Mouse (Mus musculus): ENCODE measurements at regions not wholly inside any gene's neighbourhood (a gene's known extent, or its start where the extent isn't known, plus 50 kb on each side); places are given as distances from the start of the nearest gene placed in this dataset.

DNA sequence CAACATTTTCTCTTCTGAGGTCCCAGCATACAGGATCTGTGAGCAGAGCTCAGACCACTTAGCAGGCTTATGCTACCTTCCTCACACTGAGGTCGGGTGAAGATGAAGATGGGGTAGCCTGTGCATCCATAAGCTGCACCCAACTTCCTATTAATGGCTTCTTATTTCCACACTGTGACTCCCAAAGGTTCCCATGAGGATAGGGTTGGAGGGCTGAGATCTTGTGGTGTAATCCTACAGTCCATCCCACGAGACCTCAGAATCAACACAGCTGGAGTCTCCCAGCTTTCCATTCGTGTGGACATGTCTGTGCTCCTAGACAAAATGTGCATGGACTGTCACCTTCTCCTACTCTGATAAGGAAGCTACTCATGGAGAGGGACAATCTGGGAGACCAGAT lies 80.0 kb upstream of the Cd93 start:
- Histone ChIP-seq H3K4me1 (replicated peaks; ENCODE audit: control insufficient read depth, insufficient read depth, low read length) (no peaks in the 10 kb centered on the region), H3K27me3 (ENCODE audit: control insufficient read depth, insufficient read depth, low read length) (no peaks in the 10 kb centered on the region), H3K9ac (ENCODE audit: low read depth, low read length) (no peak overlapping the region), H3K27ac (ENCODE audit: low read depth, low read length) (no peak overlapping the region), H3K9me3 (ENCODE audit: control insufficient read depth, low read length) (no peaks in the 10 kb centered on the region), H3K36me3 (ENCODE audit: control insufficient read depth, insufficient read depth, low read length) (no peaks in the 10 kb centered on the region), H3K4me3 (ENCODE audit: low read depth, low read length) (no peak overlapping the region), H3K4me2 (replicated peaks; ENCODE audit: low read depth, low read length) (no peak overlapping the region)
- ATAC-seq (ENCODE audit: low FRiP score) (no peak), DNase-seq (ENCODE audit: low spot score) (no peak)
- WGBS, result 78% methylated on average over 3 of the region's 3 CpGs

DNA sequence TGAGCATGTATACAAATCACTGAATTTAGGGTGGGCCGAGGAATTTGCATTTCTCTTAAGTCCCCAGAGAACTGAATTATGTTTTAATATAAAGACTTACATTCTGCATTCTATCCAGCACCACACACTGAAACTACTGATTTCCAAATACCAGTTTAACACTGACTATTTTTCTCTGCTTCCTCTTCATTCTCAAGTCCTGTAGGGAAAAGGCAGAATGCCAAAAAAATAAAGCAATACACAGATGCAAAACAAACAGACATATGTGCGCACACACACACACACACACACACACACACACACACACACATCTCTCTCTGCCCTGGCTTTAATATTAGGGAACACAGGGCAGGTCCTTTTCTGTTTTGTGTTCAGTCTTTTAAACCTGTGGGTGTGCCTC lies 79.6 kb upstream of the Cd93 start:
- Histone ChIP-seq H3K4me2 (replicated peaks; ENCODE audit: low read depth, low read length) (no peak overlapping the region), H3K27me3 (ENCODE audit: control insufficient read depth, insufficient read depth, low read length) (no peaks in the 10 kb centered on the region), H3K9ac (ENCODE audit: low read depth, low read length) (no peak overlapping the region), H3K36me3 (ENCODE audit: control insufficient read depth, insufficient read depth, low read length) (no peaks in the 10 kb centered on the region), H3K4me3 (ENCODE audit: low read depth, low read length) (no peak overlapping the region), H3K27ac (ENCODE audit: low read depth, low read length) (no peak overlapping the region), H3K9me3 (ENCODE audit: control insufficient read depth, low read length) (no peaks in the 10 kb centered on the region), H3K4me1 (replicated peaks; ENCODE audit: control insufficient read depth, insufficient read depth, low read length) (no peaks in the 10 kb centered on the region)
- no peak for DNase-seq (ENCODE audit: low spot score)
- no peak for ATAC-seq (ENCODE audit: low FRiP score)
- 87% methylated on average over 2 of the region's 2 CpGs for WGBS

DNA sequence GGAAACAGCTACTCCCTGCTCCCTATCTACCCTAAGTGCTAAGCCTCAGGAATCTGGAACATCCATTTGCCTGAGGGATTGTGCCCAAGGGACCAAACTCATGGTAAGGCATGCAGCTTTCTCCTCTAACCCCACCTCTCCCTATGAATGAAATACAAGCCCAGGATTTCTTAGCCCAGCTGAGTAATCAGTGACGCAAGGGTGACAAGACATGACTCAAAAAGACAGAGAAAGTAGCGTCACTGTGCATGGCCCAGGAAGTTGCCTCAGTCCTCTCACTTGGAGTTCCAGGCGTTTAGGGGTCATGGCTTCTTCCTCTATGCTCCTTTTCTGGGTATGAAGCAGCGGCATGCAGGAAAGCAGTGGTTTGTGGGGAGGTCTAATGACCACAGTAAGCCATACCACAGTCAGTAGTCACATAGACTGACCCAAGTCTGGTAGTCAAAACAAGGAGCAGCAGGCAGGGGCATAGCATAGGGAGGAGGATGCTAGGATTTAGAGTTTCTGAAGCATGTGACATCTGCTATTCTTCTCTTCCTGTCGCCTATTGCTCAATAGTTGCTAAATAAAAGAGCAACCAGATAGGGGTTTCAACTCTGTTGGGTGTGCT lies 78.7 kb upstream of the Cd93 start:
- WGBS, result 68% methylated on average over 5 of the region's 5 CpGs
- DNase-seq (ENCODE audit: low spot score), result no peak
- Histone ChIP-seq H3K4me3 (ENCODE audit: low read depth, low read length) (no peak overlapping the region), H3K4me2 (replicated peaks; ENCODE audit: low read depth, low read length) (no peak overlapping the region), H3K27me3 (ENCODE audit: control insufficient read depth, insufficient read depth, low read length) (no peaks in the 10 kb centered on the region), H3K9me3 (ENCODE audit: control insufficient read depth, low read length) (no peaks in the 10 kb centered on the region), H3K36me3 (ENCODE audit: control insufficient read depth, insufficient read depth, low read length) (no peaks in the 10 kb centered on the region), H3K9ac (ENCODE audit: low read depth, low read length) (no peak overlapping the region), H3K27ac (ENCODE audit: low read depth, low read length) (no peak overlapping the region), H3K4me1 (replicated peaks; ENCODE audit: control insufficient read depth, insufficient read depth, low read length) (no peaks in the 10 kb centered on the region)
- no peak for ATAC-seq (ENCODE audit: low FRiP score)

DNA sequence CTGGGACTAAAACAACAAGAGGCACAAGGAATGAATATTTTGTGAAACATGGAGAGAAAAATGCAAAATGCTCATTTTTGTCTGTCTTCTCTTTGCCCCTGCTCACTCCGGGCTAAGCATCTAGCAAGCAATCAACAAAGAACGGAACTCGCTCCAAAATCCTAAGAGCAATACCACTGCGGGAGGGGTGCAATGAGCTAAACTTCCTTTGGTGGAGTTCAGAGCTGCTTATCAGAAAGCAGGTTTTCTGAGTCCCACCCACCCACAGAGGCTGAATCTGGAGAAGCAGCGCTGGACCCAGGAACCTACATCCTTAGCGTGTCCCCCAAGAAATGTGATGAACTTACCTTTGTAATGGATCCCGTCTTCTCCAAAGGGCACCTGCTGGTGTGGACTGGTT lies 76.9 kb upstream of the Cd93 start:
- H3K4me2 ChIP-seq (replicated peaks; ENCODE audit: low read depth, low read length), result no peak overlapping the region

DNA sequence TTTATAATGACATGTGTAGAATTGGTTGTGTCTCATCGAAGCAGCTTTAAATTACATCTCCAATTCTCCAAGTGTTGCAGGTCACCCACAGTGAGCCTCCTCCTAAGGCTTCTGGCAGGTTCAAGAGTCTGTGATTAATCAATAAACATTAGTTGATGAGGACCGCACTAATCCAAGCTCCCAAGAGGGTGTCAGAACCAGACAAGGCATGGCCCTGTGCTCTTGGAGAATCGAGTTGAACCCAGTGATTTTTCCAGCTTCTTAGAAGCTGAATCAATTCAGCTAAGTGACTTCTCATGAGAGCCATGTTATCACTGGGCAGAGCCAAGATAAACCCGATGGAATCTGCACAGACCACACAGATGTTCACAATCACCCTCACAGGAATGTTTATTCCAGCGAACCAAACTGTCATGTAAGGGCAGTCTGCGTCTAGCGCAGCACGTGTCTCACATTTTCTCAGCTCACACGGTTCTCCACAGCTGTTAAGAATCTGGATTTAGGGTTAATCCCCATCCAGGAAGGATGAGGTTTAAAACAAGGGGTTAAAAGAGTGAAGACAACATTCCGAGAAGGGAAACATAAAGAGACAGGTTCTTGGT lies 76.4 kb upstream of the Cd93 start:
- no peaks in the 10 kb centered on the region for H3K36me3 ChIP-seq (ENCODE audit: control insufficient read depth, insufficient read depth, low read length)
- no peak overlapping the region for H3K4me2 ChIP-seq (replicated peaks; ENCODE audit: low read depth, low read length)
- no peak overlapping the region for H3K4me3 ChIP-seq (ENCODE audit: low read depth, low read length)
- no peak overlapping the region for H3K9ac ChIP-seq (ENCODE audit: low read depth, low read length)
- H3K27ac ChIP-seq (ENCODE audit: low read depth, low read length), result no peak overlapping the region
- DNase-seq (ENCODE audit: low spot score) (no peak), ATAC-seq (ENCODE audit: low FRiP score) (no peak)
- 63% methylated on average over 10 of the region's 10 CpGs for WGBS
- H3K27me3 ChIP-seq (ENCODE audit: control insufficient read depth, insufficient read depth, low read length), result no peaks in the 10 kb centered on the region
- H3K4me1 ChIP-seq (replicated peaks; ENCODE audit: control insufficient read depth, insufficient read depth, low read length), result no peaks in the 10 kb centered on the region
- H3K9me3 ChIP-seq (ENCODE audit: control insufficient read depth, low read length), result no peaks in the 10 kb centered on the region

More for the DNA sequence above, 76.9 kb upstream of the Cd93 start:
- no peak overlapping the region for H3K27ac ChIP-seq (ENCODE audit: low read depth, low read length)
- no peak for DNase-seq (ENCODE audit: low spot score)
- H3K4me1 ChIP-seq (replicated peaks; ENCODE audit: control insufficient read depth, insufficient read depth, low read length), result no peaks in the 10 kb centered on the region
- no peaks in the 10 kb centered on the region for H3K9me3 ChIP-seq (ENCODE audit: control insufficient read depth, low read length)
- H3K27me3 ChIP-seq (ENCODE audit: control insufficient read depth, insufficient read depth, low read length), result no peaks in the 10 kb centered on the region
- no peak for ATAC-seq (ENCODE audit: low FRiP score)
- no peaks in the 10 kb centered on the region for H3K36me3 ChIP-seq (ENCODE audit: control insufficient read depth, insufficient read depth, low read length)
- no peak overlapping the region for H3K9ac ChIP-seq (ENCODE audit: low read depth, low read length)
- 83% methylated on average over 7 of the region's 7 CpGs for WGBS
- no peak overlapping the region for H3K4me3 ChIP-seq (ENCODE audit: low read depth, low read length)

DNA sequence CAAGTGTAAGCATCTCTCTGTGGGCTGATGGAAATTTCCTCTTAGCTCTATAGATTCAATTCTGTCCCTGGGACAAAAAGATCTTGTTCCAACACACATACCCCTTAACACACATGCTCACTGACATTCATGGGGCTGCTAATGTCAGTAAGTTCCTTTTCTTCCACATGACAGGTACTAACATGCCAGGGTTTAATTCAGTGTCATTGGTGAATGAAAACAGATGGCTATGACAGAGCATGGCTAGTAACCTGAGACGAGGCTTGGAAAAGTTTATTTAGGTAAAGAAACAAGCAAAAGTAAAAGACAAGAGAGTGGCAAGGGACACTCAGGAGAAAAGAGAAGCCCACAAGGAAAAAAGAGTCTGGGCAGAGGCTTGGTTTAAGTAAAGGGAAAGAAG lies 74.5 kb upstream of the Cd93 start:
- Histone ChIP-seq H3K27me3 (ENCODE audit: control insufficient read depth, insufficient read depth, low read length) (no peaks in the 10 kb centered on the region), H3K4me1 (replicated peaks; ENCODE audit: control insufficient read depth, insufficient read depth, low read length) (no peaks in the 10 kb centered on the region), H3K27ac (ENCODE audit: low read depth, low read length) (no peak overlapping the region), H3K4me3 (ENCODE audit: low read depth, low read length) (no peak overlapping the region), H3K9ac (ENCODE audit: low read depth, low read length) (no peak overlapping the region), H3K9me3 (ENCODE audit: control insufficient read depth, low read length) (no peaks in the 10 kb centered on the region), H3K4me2 (replicated peaks; ENCODE audit: low read depth, low read length) (no peak overlapping the region), H3K36me3 (ENCODE audit: control insufficient read depth, insufficient read depth, low read length) (no peaks in the 10 kb centered on the region)
- DNase-seq (ENCODE audit: low spot score) (no peak), ATAC-seq (ENCODE audit: low FRiP score) (no peak)
- WGBS, result 50% methylated on average over 1 of the region's 1 CpGs

DNA sequence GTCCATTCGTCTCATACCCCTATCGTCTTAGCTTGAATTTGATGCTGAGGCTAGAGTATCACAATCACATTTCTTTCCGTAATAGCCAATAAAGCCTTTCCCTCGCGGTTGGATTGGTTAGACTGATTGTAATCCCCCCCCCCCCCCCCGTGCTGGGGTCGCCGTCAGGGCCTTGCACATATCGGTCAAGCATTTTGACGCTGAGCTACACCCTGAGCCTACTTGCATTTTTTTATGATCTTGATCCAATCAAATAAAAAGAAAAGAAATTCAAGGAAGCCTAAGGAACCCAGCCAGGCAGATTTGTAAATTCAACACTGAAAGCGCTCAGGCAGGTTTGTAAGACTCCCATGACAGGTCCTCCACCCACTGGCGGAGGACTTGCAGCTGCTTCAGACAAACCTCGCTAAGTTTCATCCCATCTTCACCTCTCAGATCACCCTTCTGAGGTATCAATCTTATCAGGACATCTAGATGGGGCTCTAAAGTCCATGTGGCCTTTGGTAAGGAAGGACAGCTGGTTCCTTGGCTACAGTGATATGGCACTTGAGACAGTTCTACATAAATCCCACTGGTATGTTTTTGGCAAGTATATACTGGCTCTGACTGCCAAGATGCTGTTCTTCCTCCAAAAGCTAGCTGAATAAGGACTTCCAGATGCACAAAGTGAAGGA lies 66.8 kb upstream of the Cd93 start:
- H3K4me2 ChIP-seq (replicated peaks; ENCODE audit: low read depth, low read length), result no peak overlapping the region

DNA sequence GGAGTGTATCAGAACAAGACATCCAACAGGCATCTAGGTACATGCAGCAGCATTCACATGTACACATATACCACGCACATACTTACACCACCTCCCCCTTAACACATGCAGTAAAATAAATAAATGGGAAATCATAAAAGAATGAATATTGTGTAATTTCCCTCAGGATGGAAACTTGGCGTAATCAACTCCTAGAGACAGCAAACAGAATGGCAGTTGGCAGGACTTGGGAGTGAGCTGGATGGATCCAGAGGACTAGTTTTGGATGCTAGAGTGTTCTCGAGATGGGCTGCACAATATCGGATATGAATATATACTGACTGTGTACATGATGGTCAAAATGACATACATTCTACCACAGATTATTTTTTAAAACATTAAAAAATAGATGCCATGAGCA lies 66.0 kb upstream of the Cd93 start:
- no peaks in the 10 kb centered on the region for H3K4me1 ChIP-seq (replicated peaks; ENCODE audit: control insufficient read depth, insufficient read depth, low read length)
- no peaks in the 10 kb centered on the region for H3K36me3 ChIP-seq (ENCODE audit: control insufficient read depth, insufficient read depth, low read length)
- 93% methylated on average over 4 of the region's 4 CpGs for WGBS
- H3K27me3 ChIP-seq (ENCODE audit: control insufficient read depth, insufficient read depth, low read length), result no peaks in the 10 kb centered on the region
- H3K4me2 ChIP-seq (replicated peaks; ENCODE audit: low read depth, low read length), result no peak overlapping the region
- H3K9ac ChIP-seq (ENCODE audit: low read depth, low read length), result no peak overlapping the region
- H3K4me3 ChIP-seq (ENCODE audit: low read depth, low read length), result no peak overlapping the region
- ATAC-seq (ENCODE audit: low FRiP score) (no peak), DNase-seq (ENCODE audit: low spot score) (no peak)
- H3K27ac ChIP-seq (ENCODE audit: low read depth, low read length), result no peak overlapping the region
- H3K9me3 ChIP-seq (ENCODE audit: control insufficient read depth, low read length), result no peaks in the 10 kb centered on the region

More for the DNA sequence above, 66.8 kb upstream of the Cd93 start:
- Histone ChIP-seq H3K9me3 (ENCODE audit: control insufficient read depth, low read length) (no peaks in the 10 kb centered on the region), H3K27ac (ENCODE audit: low read depth, low read length) (no peak overlapping the region), H3K36me3 (ENCODE audit: control insufficient read depth, insufficient read depth, low read length) (no peaks in the 10 kb centered on the region), H3K9ac (ENCODE audit: low read depth, low read length) (no peak overlapping the region), H3K4me3 (ENCODE audit: low read depth, low read length) (no peak overlapping the region), H3K4me1 (replicated peaks; ENCODE audit: control insufficient read depth, insufficient read depth, low read length) (no peaks in the 10 kb centered on the region), H3K27me3 (ENCODE audit: control insufficient read depth, insufficient read depth, low read length) (no peaks in the 10 kb centered on the region)
- DNase-seq (ENCODE audit: low spot score), result no peak
- ATAC-seq (ENCODE audit: low FRiP score), result no peak
- 88% methylated on average over 13 of the region's 13 CpGs for WGBS

DNA sequence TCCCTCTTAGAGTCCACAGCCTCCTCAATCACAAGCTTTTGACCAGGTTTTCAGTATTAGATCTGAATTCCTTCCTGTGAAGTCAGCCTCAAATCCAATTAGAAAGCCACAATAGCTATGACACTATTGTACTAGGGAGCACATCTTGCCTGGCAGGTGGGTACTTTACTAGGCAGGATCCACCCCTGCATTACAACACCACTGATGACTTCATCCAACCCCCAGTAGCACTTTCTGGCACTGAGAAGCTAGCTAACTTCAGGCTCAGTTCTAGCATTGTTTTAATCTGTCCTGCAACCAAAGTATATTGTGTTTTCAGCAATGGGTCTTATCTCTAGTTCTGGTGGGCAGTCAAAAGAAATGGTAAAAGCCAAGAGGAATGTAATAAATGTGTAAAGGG lies 64.2 kb upstream of the Cd93 start:
- Histone ChIP-seq H3K9ac (ENCODE audit: low read depth, low read length) (no peak overlapping the region), H3K4me2 (replicated peaks; ENCODE audit: low read depth, low read length) (no peak overlapping the region), H3K9me3 (ENCODE audit: control insufficient read depth, low read length) (no peaks in the 10 kb centered on the region), H3K27me3 (ENCODE audit: control insufficient read depth, insufficient read depth, low read length) (no peaks in the 10 kb centered on the region), H3K27ac (ENCODE audit: low read depth, low read length) (no peak overlapping the region), H3K4me3 (ENCODE audit: low read depth, low read length) (no peak overlapping the region), H3K36me3 (ENCODE audit: control insufficient read depth, insufficient read depth, low read length) (no peaks in the 10 kb centered on the region), H3K4me1 (replicated peaks; ENCODE audit: control insufficient read depth, insufficient read depth, low read length) (no peaks in the 10 kb centered on the region)
- ATAC-seq (ENCODE audit: low FRiP score) (no peak), DNase-seq (ENCODE audit: low spot score) (no peak)
